Mouse (Mus musculus): Measurements from ENCODE around the gene Nfkb2. TPM values are rescaled to one million over a fixed set of nuclear protein-coding genes. Genes with fewer than 3 reads are reported as not detected.

Gene Nfkb2
- total RNA-seq, 4 experiments from 2014 or later = 1.9 to 3.3 (median 2.2) TPM

- no peak for DNase-seq (ENCODE audit: low spot score in 2 of 2)
Measured at GRCm38 (mm10) chr19:46322996-46323572, 19.0 kb downstream of the Nfkb2 start.

- no peak for DNase-seq (ENCODE audit: low spot score in 2 of 2)
Measured at GRCm38 (mm10) chr19:46323716-46324115, 19.6 kb downstream of the Nfkb2 start.

GRCm38 (mm10) chr19:46324366-46324765, 20.2 kb downstream of the Nfkb2 start:
- DNase-seq (ENCODE audit: low spot score in 2 of 2) = no peak

DNA sequence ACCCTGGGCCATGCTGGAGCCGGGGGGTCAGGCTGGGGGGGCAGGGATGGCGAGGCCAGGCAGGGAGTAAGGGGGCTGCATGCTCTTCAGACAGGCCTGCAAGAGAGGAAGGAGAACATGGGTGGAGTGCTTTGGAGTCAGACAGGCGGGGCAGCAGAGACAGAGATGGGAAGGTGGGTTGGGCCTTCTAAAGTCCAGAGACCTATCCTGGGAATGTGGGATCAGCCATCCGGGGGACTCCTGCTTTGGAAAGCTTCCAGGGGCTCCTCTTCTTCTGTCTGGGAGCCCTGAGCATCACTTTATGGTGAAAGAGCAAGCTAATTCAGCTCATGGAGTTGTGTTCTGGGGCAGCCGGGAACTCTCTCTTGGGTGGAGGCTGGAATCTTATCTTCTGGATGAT, 20.8 kb downstream of the Nfkb2 start:
- DNase-seq (ENCODE audit: low spot score in 2 of 2) = no peak

DNA sequence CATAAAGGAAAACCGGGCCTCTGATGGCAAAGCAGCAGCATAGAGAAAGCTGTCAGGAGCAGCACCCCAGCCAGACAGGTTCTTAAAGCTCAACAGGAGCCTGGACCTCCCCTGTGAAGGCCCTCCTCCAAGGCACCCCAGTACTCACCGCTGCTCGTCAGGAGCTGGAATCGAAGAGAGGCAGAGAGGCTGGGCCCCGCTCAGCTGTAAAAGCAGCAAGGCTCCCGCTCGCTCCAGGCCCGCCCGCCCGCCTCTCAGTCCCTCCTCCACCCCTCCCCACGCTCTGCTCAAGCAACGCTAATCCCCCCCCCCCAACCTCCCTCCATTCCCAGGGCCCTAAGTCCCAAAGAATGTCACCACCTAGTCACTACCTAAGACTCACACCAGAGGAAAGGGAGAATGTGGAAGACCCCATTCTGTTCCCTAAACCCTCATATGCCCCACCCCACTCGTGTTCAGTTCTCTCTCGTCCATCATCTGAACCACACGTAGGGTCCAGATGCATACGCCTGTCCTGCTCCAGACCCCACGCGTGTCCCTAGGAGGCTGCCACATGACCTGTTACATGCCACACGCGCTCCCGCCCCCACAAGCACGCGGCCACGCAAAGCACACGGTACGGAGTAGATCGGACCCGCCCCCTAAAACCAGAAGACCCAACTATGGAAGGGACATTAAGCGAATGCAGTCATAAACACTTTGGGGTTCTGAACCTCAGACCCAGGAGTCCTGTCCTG, 22.1 kb downstream of the Nfkb2 start:
- DNase-seq (ENCODE audit: low spot score in 2 of 2) = peak in 1 of 2 experiments; percentile 63

DNA sequence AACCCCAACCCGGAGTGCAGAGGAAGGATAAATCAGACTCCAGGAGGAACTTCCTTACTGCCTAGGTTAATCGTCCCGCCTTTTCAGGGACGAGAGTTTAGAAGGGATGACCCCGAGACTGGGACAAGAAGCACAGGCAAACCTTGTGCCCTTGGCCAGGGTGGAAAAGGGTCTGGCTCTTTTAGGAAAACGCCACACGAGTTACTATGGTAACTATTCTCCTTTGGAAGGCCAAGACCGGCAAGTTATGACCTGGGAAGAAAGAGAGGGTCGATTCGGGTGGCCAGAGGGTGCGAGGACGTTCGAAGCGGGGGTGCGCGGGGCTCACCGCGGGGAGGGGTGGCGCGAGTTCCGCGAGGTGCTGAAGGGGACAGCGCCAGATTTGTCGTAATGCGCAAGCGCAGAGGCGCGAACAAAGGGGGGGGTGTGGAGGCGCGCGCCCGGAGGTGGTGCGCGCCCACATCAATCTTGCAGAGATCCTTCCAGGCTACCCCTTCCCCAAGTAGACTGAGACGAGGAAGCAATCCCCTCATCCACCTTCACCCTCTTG, 22.7 kb downstream of the Nfkb2 start, which contains the start of gene Psd:
Gene Psd (minus strand): TSS at position 401 of the 550 bp plus-strand sequence.
- DNase-seq (ENCODE audit: low spot score in 2 of 2) = peak in 1 of 2 experiments; percentile 50

- DNase-seq (ENCODE audit: low spot score in 2 of 2) = no peak
Measured at GRCm38 (mm10) chr19:46327531-46328064, 23.5 kb downstream of the Nfkb2 start.

GRCm38 (mm10) chr19:46328081-46329030, 24.2 kb downstream of the Nfkb2 start, which contains the start of gene Fbxl15:
TSS of gene Fbxl15 (plus strand) at chr19:46328184.
- peak; percentile 93 to 95 for DNase-seq (ENCODE audit: low spot score in 2 of 2)

DNA sequence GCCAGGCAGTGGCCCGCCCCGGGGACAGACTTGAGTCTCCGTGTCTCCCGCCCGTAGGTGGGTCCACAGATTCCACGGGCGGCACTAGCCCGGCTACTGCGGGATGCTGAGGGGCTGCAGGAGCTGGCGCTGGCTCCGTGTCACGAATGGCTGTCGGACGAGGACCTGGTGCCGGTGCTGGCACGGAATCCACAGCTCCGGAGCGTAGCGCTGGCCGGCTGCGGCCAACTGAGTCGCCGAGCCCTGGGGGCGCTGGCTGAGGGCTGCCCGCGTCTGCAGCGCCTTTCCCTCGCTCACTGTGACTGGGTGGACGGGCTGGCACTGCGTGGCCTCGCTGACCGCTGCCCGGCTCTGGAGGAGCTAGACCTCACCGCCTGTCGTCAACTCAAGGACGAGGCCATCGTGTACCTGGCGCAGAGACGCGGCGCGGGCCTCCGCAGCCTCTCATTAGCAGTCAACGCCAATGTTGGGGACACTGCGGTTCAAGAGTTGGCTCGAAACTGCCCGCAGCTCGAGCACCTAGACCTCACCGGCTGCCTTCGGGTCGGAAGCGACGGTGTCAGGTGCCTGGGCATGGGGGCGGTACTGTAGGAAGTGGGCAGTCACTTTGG, 25.0 kb downstream of the Nfkb2 start:
- peak in 1 of 2 experiments; percentile 39 for DNase-seq (ENCODE audit: low spot score in 2 of 2)

DNA sequence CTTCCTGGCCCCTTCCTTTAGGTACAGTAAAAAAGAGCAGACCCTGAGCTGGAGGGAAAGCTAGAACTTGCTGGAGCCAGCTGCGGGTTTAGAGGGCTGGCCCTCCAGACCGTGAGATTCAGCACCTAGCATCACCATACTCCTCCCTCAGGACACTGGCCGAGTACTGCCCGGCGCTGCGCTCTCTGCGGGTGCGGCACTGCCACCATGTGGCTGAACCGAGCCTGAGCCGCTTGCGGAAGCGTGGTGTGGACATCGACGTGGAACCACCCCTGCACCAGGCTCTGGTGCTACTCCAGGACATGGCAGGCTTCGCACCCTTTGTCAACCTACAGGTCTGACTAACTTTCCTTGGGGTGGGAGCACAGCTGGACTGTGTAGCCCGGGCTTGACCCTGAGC, 25.8 kb downstream of the Nfkb2 start:
- peak in 1 of 2 experiments; percentile 71 for DNase-seq (ENCODE audit: low spot score in 2 of 2)

GRCm38 (mm10) chr19:46330696-46331095, 26.6 kb downstream of the Nfkb2 start:
- DNase-seq (ENCODE audit: low spot score in 2 of 2) = no peak

DNA sequence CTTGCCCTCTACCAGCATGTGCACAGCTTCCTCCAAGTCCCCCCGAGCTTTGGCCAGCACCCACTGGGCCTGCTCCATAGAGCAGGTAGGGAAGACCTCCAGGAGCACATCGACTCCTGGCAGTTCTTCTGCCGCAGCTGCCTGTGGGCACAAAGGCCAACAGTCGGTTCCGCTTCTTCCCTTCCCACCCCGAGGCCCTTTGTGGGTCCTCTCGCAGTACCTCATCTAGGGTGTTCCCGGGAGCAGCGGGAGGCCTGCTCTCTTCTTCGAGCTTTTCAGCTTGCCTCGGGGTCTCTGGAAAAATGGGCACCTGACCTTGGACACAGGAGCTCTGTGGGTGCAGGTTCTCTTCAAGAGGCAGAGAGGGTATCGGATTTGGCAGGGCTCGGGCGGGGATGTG, 27.2 kb downstream of the Nfkb2 start:
- no peak for DNase-seq (ENCODE audit: low spot score in 2 of 2)

DNA sequence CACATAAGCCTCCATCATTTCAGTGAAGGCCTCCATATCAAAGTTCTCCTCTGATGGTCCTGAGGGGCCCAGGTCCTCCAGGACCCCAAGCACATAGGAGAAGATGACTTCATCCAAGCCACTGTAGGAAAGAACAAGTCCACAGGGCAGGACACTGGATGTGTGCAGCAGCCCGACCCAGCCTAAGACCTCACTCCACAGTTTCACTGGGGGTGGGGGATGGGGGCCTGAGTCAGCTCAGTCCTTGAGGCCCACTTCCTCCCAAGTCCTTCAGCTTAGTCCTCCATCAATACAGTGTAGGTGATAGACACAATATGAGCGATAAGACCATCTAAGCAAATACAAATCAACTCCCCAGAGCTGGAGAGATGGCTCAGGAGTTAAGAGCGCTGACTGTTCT, 27.8 kb downstream of the Nfkb2 start:
- DNase-seq (ENCODE audit: low spot score in 2 of 2) = no peak

DNA sequence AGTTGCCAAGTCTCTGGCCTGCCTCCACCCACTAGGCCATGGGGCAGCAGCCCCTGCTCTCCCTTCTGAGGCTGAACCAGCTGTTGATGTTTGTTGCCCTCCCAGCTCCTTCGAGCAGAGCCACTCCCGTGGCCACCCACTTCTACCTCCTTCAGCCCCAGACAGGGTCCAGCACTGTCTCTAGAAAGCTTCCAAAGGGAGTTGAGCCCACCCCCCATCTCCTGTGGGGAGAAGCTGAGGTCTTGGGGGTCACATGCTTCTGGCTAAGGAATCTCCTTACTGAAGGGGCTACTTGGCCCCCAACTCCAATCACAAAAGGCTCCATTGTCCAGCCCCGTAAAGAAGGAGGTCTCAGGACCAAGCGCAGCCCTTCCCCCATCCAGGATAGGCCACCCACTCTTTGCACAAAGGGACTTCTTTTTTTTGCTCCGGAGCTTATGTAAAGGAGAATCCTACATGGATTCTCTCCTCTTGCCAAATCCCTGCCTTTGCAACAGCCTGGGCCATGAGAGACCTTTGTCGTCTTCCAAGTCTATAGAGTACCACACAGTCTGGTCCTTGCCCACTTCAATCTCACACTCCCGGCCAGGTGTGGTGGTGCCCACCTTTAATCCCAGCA, 28.7 kb downstream of the Nfkb2 start:
- DNase-seq (ENCODE audit: low spot score in 2 of 2) = no peak

DNA sequence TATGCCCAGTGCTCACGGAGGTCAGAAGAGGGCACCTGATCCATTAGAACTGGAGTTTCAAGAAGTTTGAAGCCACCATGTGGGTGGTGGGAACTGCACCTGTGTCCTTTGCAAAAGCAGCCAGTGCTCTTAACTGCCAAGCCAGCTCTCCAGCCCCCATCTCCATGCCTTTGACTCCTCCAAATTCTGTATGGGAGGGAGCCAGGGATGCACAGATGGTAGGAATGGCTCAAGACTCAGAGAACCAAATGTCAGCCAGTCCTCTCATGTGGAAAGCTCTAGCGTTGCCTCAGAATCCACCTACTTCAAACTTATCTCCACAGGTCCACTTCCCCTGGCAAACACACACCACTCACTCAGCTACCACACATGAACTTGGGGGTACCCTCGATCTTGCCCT, 29.8 kb downstream of the Nfkb2 start:
- no peak for DNase-seq (ENCODE audit: low spot score in 2 of 2)

DNA sequence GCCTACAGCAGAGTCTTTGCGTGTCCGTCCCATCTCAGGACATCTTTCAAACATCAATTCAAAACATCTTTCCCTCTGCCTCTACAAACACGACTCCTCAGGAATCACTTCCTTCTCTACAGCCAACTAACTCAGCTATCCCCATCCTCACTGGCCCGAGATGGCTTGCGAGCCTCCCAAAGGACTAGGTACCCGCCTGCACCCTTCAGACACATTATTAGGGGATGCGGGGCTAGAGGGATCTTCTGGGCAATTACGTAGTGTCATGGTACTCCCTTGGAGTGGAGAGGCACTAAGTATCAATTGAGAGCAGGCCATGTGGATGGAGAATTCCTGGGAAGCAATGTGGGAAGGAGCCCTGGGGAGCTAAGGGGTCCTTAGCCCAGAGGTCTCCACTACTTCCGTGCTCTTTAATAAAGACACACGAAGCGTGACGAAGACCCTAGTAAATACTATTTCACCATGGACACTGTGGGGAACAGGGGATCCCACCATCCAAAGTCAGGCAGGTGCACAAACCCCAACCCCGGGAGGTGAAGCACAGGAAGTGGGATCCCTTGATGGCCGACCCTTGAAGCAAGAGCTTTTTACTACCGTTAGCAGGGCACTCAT, 33.7 kb downstream of the Nfkb2 start:
- no peak for DNase-seq (ENCODE audit: low spot score in 2 of 2)

DNA sequence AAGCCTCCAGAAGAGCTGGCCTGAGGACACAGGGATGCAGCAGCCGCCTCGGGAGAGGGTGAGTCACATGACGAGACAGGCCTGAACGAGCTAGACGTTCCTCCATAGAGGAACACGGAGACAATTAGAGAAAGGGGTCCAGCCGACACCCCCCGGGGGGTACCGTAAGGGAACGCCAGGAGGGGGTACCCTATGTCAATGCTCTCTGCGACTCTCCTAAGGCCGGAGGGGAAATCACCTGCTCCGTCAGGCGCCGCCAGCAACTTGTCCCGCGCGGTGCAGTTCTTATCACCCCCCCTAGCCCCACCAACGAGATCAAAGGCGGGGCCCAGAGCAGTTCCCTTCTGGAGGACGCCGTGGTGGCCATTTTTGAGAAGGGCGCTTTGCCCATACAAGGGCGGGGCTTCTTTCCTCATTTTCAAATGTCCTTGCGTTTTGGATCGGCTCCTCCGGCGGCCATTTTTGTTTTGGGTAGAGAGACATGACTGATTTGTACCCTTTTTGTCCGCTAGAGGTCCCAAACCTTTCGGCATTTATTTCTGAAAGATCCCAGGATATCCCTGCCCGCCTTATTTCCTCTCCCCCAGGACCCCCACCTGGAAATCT, 34.3 kb downstream of the Nfkb2 start, which contains the start of gene Cuedc2:
Gene Cuedc2 (minus strand): TSS at position 372 of the 606 bp plus-strand sequence.
- DNase-seq (ENCODE audit: low spot score in 2 of 2) = peak; percentile 95 to 100

DNA sequence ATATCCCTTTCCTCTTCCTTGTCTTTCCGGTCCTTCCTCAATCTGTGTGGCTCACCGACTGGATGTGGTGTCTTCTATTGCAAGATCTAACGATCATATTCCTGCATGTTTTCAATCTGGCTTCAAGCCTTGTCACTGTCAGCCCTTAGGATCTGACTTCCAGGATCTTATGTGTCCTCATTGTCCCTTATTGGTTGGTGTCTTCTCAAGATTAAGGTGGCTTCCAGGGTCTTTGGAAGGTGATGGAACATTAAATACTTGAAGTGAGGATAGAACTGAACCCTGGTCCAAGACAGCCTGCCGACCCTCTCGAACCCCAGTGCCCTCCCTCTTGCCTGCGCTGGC, 34.8 kb downstream of the Nfkb2 start:
- no peak for DNase-seq (ENCODE audit: low spot score in 2 of 2)

- peak in 1 of 2 experiments; percentile 53 for DNase-seq (ENCODE audit: low spot score in 2 of 2)
Measured at GRCm38 (mm10) chr19:46339287-46339971, 35.3 kb downstream of the Nfkb2 start.
